Mouse (Mus musculus): ENCODE results near the gene Urm1. TPM values are rescaled to one million over a fixed set of nuclear protein-coding genes. Genes with fewer than 3 reads are reported as not detected.

Urm1 gene
- polyA plus RNA-seq, 1 experiment from 2014 or later = 11.7 TPM

- no peak overlapping the region for H3K4me3 ChIP-seq
- H3K4me2 ChIP-seq = no peak overlapping the region
- peaks cover 80% of the 10 kb centered on the region for H3K36me3 ChIP-seq
- no peak overlapping the region for H3K9ac ChIP-seq
- 0 out of 2 replicates have a peak, but pooled peaks have one; percentile 17 for ATAC-seq
- WGBS (ENCODE audit: insufficient replicate concordance) = 58% methylated on average over 4 of the region's 4 CpGs
- H3K27me3 ChIP-seq (replicated peaks) = peaks cover 16% of the 10 kb centered on the region
- no peak overlapping the region for H3K27ac ChIP-seq
- H3K9me3 ChIP-seq (replicated peaks) = no peaks in the 10 kb centered on the region
- H3K4me1 ChIP-seq = 0 out of 2 replicates have a peak, but pooled peaks cover 4% of the 10 kb centered on the region
These were observed 19.6 kb downstream of the Urm1 start for GRCm38 (mm10) chr2:29839460-29839859.

DNA sequence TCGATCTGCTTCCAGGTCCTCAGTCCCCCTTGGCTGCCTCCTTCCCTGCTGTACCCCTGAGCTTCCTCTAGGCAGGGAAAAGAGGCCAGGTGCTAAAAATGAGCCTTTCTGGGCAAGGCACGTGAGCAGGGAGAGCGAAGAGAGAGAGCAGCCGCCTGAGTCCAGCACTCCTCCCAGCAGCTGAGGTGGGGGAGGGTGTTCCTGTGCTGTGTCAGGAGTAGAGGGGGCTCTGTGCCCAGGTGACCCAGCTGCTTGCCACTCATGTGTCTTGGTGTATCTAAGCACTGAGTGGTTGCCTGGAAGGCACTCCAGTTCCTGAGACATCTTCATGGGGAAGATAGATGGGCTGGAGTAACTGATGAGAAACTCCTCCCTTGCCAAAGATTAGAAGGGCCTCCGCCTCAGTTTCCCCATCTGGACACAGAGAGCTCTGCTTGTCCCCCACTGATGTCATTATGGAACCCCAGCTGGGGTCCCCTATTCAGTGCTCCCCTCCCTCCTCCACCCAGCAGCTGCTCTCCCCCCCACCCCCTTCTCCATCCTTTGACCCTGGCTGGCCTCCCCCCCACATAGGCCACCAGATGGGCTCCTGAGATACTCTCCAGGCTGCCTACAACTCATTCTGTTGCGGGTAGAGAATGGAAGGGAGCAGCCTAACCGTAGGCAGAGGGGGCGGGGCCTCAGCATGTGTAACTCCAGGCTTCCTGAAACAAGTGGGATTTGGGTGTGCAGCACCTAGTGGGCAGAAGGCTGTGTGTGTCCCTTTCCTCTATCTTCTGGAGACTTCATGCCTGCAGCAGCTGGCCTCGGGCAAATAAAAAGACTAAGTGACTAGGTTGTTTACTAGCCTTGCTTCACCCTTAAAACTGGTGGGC, 23.6 kb downstream of the Urm1 start:
- no peak overlapping the region for H3K4me2 ChIP-seq
- no peak overlapping the region for H3K4me3 ChIP-seq
- no peaks in the 10 kb centered on the region for H3K9me3 ChIP-seq (replicated peaks)
- H3K36me3 ChIP-seq = peaks cover 58% of the 10 kb centered on the region
- no peak for ATAC-seq
- H3K4me1 ChIP-seq = peaks cover 11% of the 10 kb centered on the region; the same call in 1 of the 2 replicates
- 70% methylated on average over 9 of the region's 9 CpGs for WGBS (ENCODE audit: insufficient replicate concordance)
- H3K27ac ChIP-seq = no peak overlapping the region
- no peak overlapping the region for H3K9ac ChIP-seq
- H3K27me3 ChIP-seq (replicated peaks) = peaks cover 56% of the 10 kb centered on the region

GRCm38 (mm10) chr2:29844115-29844514, 24.2 kb downstream of the Urm1 start:
- Histone ChIP-seq H3K27me3 (replicated peaks) (peaks cover 59% of the 10 kb centered on the region), H3K4me2 (no peak overlapping the region), H3K36me3 (peaks cover 51% of the 10 kb centered on the region), H3K9me3 (replicated peaks) (no peaks in the 10 kb centered on the region), H3K9ac (no peak overlapping the region), H3K4me1 (peaks cover 10% of the 10 kb centered on the region; the same call in 1 of the 2 replicates), H3K4me3 (no peak overlapping the region), H3K27ac (no peak overlapping the region)
- no peak for ATAC-seq
- 80% methylated on average over 2 of the region's 2 CpGs for WGBS (ENCODE audit: insufficient replicate concordance)

DNA sequence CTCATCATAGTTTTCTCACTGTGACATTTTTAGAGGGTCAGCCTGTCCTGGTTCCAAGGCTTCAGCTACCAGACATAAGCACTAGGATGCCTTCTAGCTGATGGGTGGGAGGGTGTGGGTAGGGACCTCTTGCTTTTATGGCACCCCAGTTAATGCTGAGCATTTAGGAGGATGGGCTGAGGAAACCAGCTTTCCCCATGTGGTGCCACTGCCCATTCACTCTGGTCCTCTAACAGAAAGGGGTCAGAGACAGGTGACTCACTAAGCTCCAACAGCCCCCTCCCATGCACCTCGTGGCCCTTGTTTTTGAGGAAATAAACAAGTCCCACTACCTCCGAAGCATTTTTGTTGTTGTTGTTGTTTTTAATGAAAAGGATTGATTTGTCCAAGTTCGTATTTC, 24.8 kb downstream of the Urm1 start:
- no peak for ATAC-seq
- Histone ChIP-seq H3K4me1 (peaks cover 7% of the 10 kb centered on the region; the same call in 1 of the 2 replicates), H3K4me3 (no peak overlapping the region), H3K4me2 (no peak overlapping the region), H3K27ac (no peak overlapping the region), H3K27me3 (replicated peaks) (peaks cover 59% of the 10 kb centered on the region), H3K9me3 (replicated peaks) (no peaks in the 10 kb centered on the region), H3K9ac (no peak overlapping the region), H3K36me3 (peaks cover 51% of the 10 kb centered on the region)
- WGBS (ENCODE audit: insufficient replicate concordance) = 42% methylated on average over 3 of the region's 3 CpGs

GRCm38 (mm10) chr2:29845636-29846035, 25.8 kb downstream of the Urm1 start:
- H3K27me3 ChIP-seq (replicated peaks) = peaks cover 59% of the 10 kb centered on the region
- no peak for ATAC-seq
- peaks cover 46% of the 10 kb centered on the region for H3K36me3 ChIP-seq
- H3K4me2 ChIP-seq = peak overlapping the region; percentile 30
- 51% methylated on average over 25 of the region's 25 CpGs for WGBS (ENCODE audit: insufficient replicate concordance)
- H3K9me3 ChIP-seq (replicated peaks) = no peaks in the 10 kb centered on the region
- H3K4me3 ChIP-seq = peak overlapping the region; percentile 10; the same call in 1 of the 2 replicates
- no peak overlapping the region for H3K27ac ChIP-seq
- peaks cover 7% of the 10 kb centered on the region; the same call in 1 of the 2 replicates for H3K4me1 ChIP-seq
- no peak overlapping the region for H3K9ac ChIP-seq

GRCm38 (mm10) chr2:29846061-29846853, 26.4 kb downstream of the Urm1 start:
- H3K4me2 ChIP-seq = peak overlapping the region; percentile 30
- H3K4me1 ChIP-seq = peaks cover 7% of the 10 kb centered on the region; the same call in 1 of the 2 replicates
- H3K4me3 ChIP-seq = peak overlapping the region; percentile 10
- H3K27me3 ChIP-seq (replicated peaks) = peaks cover 64% of the 10 kb centered on the region
- 43% methylated on average over 47 of the region's 47 CpGs for WGBS (ENCODE audit: insufficient replicate concordance)
- no peak for ATAC-seq
- H3K27ac ChIP-seq = no peak overlapping the region
- peaks cover 39% of the 10 kb centered on the region for H3K36me3 ChIP-seq
- H3K9me3 ChIP-seq (replicated peaks) = no peaks in the 10 kb centered on the region
- no peak overlapping the region for H3K9ac ChIP-seq

DNA sequence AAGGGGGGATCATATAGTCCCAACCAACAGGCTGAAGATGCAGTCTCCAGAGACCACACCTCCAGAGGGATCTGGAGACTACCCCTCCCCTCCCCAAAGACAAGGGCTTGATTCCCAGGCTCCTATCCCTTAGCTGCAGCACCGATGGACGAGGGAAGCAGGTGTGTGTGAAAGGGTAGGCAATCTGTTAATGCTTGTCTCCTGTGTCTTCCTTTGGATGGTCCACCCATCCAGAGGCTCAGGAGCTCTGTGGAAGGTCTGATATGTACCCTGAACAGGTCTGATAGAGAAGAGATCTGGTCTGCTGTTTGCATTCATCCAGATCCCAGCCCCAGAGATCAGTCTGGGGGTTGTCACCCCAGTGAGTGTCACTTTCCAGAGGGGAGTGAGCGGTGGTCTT, 27.0 kb downstream of the Urm1 start:
- H3K4me3 ChIP-seq = no peak overlapping the region
- WGBS (ENCODE audit: insufficient replicate concordance) = 41% methylated on average over 3 of the region's 3 CpGs
- no peak overlapping the region for H3K4me2 ChIP-seq
- peaks cover 7% of the 10 kb centered on the region; the same call in 1 of the 2 replicates for H3K4me1 ChIP-seq
- H3K27me3 ChIP-seq (replicated peaks) = peaks cover 64% of the 10 kb centered on the region
- no peaks in the 10 kb centered on the region for H3K9me3 ChIP-seq (replicated peaks)
- peaks cover 33% of the 10 kb centered on the region for H3K36me3 ChIP-seq
- no peak overlapping the region for H3K9ac ChIP-seq
- H3K27ac ChIP-seq = no peak overlapping the region
- ATAC-seq = no peak

DNA sequence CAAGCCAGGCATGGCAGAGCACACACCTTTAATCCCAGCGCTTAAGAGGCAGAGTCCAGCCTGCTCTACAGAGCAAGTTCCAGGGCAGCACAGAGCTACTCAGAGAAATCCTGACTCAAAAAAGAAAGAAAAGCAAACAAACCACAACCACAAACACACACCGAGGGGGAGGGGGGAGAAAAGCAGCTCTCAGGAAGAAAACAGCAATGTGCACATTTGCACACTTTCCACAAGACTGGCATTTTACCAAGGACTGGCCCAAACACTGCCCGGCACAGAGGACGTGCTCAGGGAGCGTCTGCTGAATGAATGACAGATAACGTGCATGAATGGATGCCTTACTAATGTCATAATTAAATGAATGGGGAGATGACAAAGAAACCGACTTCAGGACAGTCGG, 29.2 kb downstream of the Urm1 start:
- no peak for ATAC-seq
- no peak overlapping the region for H3K9ac ChIP-seq
- no peak overlapping the region for H3K4me2 ChIP-seq
- H3K27me3 ChIP-seq (replicated peaks) = peaks cover 59% of the 10 kb centered on the region
- no peaks in the 10 kb centered on the region for H3K9me3 ChIP-seq (replicated peaks)
- H3K27ac ChIP-seq = no peak overlapping the region
- H3K36me3 ChIP-seq = peaks cover 12% of the 10 kb centered on the region
- H3K4me3 ChIP-seq = no peak overlapping the region
- peaks cover 14% of the 10 kb centered on the region; the same call in 1 of the 2 replicates for H3K4me1 ChIP-seq
- whole genome bisulfite sequencing (ENCODE audit: insufficient replicate concordance) = 65% methylated on average over 8 of the region's 8 CpGs

- Histone ChIP-seq H3K9me3 (replicated peaks) (no peaks in the 10 kb centered on the region), H3K4me2 (no peak overlapping the region), H3K27me3 (replicated peaks) (peaks cover 53% of the 10 kb centered on the region), H3K36me3 (peaks cover 7% of the 10 kb centered on the region; the same call in 1 of the 2 replicates), H3K4me1 (peaks cover 17% of the 10 kb centered on the region; the same call in 1 of the 2 replicates), H3K4me3 (no peak overlapping the region), H3K27ac (no peak overlapping the region), H3K9ac (no peak overlapping the region)
- 40% methylated on average over 5 of the region's 5 CpGs for WGBS (ENCODE audit: insufficient replicate concordance)
- no peak for ATAC-seq
These were observed 30.1 kb downstream of the Urm1 start for GRCm38 (mm10) chr2:29849841-29850480.

DNA sequence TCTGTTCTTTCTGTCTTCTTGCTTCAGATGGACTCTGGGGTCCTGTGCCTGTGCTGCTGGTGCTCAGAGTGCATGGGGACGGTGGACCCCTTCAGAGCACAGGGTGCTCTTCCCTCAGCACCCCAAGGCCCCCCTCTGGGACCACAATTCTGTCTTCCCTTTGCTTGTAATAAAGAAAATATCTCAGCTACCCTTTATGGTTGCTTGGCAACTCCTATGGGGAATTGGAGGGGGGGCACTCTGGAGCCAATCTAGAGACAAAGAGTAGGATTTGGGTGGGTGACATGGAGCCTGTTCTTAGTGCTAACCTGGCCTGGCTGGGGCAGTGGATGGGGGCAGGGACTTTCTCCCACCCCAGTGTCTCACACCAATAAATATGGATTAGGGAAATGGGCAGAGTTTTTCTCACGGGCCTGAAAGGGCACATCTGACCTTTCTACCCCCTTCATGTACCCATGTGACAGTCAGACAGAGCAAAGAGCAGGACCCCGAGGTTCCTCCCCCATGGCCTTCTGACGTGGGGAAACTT, 33.1 kb downstream of the Urm1 start:
- no peak overlapping the region for H3K4me3 ChIP-seq
- H3K9me3 ChIP-seq (replicated peaks) = no peaks in the 10 kb centered on the region
- H3K36me3 ChIP-seq = no peaks in the 10 kb centered on the region
- no peak overlapping the region for H3K4me2 ChIP-seq
- 50% methylated on average over 4 of the region's 4 CpGs for WGBS (ENCODE audit: insufficient replicate concordance)
- H3K27ac ChIP-seq = no peak overlapping the region
- peaks cover 10% of the 10 kb centered on the region; the same call in 1 of the 2 replicates for H3K4me1 ChIP-seq
- H3K27me3 ChIP-seq (replicated peaks) = peaks cover 46% of the 10 kb centered on the region
- no peak for ATAC-seq
- H3K9ac ChIP-seq = no peak overlapping the region

- Histone ChIP-seq H3K4me2 (no peak overlapping the region), H3K9ac (no peak overlapping the region), H3K4me3 (no peak overlapping the region), H3K27me3 (replicated peaks) (peaks cover 46% of the 10 kb centered on the region), H3K9me3 (replicated peaks) (no peaks in the 10 kb centered on the region), H3K27ac (no peak overlapping the region), H3K36me3 (no peaks in the 10 kb centered on the region), H3K4me1 (peaks cover 10% of the 10 kb centered on the region; the same call in 1 of the 2 replicates)
- 65% methylated on average over 5 of the region's 5 CpGs for WGBS (ENCODE audit: insufficient replicate concordance)
- ATAC-seq = no peak
These were observed 33.9 kb downstream of the Urm1 start for GRCm38 (mm10) chr2:29853736-29854135.

Measured in liver, embryonic 12.5 days (tissue).